Mouse (Mus musculus) layer of hippocampus, postnatal 10 days (tissue): ENCODE results near the gene Ephx1. TPM values are rescaled to one million over a fixed set of nuclear protein-coding genes. Genes with fewer than 3 reads are reported as not detected.
A peak's percentile ranks its signal among the peaks of the same experiment; 100 is the strongest.
"Not testable (repeated sequence)": the region's sequence is repeated elsewhere in the genome, so short reads cannot be mapped to it uniquely, and the experiment has no call there.

Source experiments
- DNase-seq, 2 experiments: peaks; one replicate each; pipeline ENCODE4 v3.0.0; 2021; ENCODE audit warnings: low spot score in 2 of 2
- total RNA-seq, 2 experiments: library from RNA; stranded (reverse); gene quantifications; 2 replicates each; pipeline ENCODE4 v1.2.3; 2021

Gene Ephx1
- total RNA-seq, 2 experiments from 2014 or later, result 14.0 to 16.2 TPM

- DNase-seq, result peak in 1 of 2 experiments; percentile 34
Measured at GRCm38 (mm10) chr1:181014731-181015500, 5.8 kb downstream of the Ephx1 start.

- no peak for DNase-seq
Measured at GRCm38 (mm10) chr1:181013446-181013845, 7.3 kb downstream of the Ephx1 start.

- DNase-seq, result no peak
Measured at GRCm38 (mm10) chr1:181012416-181012815, 8.3 kb downstream of the Ephx1 start.

- DNase-seq, result no peak
Measured at GRCm38 (mm10) chr1:181011601-181012000, 9.1 kb downstream of the Ephx1 start.

- no peak for DNase-seq
Measured at GRCm38 (mm10) chr1:181010171-181010932, 10.4 kb downstream of the Ephx1 start.

- DNase-seq, result no peak
Measured at GRCm38 (mm10) chr1:181009754-181010153, 10.9 kb downstream of the Ephx1 start.

GRCm38 (mm10) chr1:181009011-181009590 is 11.6 kb downstream of the Ephx1 start:
- no peak for DNase-seq

GRCm38 (mm10) chr1:181008266-181008665 is 12.4 kb downstream of the Ephx1 start:
- DNase-seq, result no peak

GRCm38 (mm10) chr1:181007831-181008230 is 12.9 kb downstream of the Ephx1 start:
- no peak for DNase-seq

- DNase-seq, result no peak
Measured at GRCm38 (mm10) chr1:181005331-181005730, 15.4 kb downstream of the Ephx1 start.

GRCm38 (mm10) chr1:181003790-181004189 is 16.9 kb downstream of the Ephx1 start:
- no peak for DNase-seq

GRCm38 (mm10) chr1:181001621-181002020 is 19.1 kb downstream of the Ephx1 start:
- no peak for DNase-seq

GRCm38 (mm10) chr1:181001217-181001616 is 19.5 kb downstream of the Ephx1 start:
- no peak for DNase-seq

- DNase-seq, result no peak
Measured at GRCm38 (mm10) chr1:181000501-181001092, 20.1 kb downstream of the Ephx1 start.

- peak; percentile 39 to 50 for DNase-seq
Measured at GRCm38 (mm10) chr1:180992142-180992541, 28.6 kb downstream of the Ephx1 start.

GRCm38 (mm10) chr1:180990671-180991070 is 30.0 kb downstream of the Ephx1 start:
- DNase-seq, result no peak

GRCm38 (mm10) chr1:180987759-180988158 is 32.9 kb downstream of the Ephx1 start:
- DNase-seq, result peak; percentile 83 to 85

GRCm38 (mm10) chr1:180986701-180987100 is 34.0 kb downstream of the Ephx1 start:
- DNase-seq, result no peak

GRCm38 (mm10) chr1:180981298-180982046 is 39.2 kb downstream of the Ephx1 start:
- not testable (repeated sequence) for DNase-seq

GRCm38 (mm10) chr1:180980464-180980863 is 40.2 kb downstream of the Ephx1 start:
- no peak for DNase-seq
